Mouse (Mus musculus): ENCODE data around the gene Tmem167b. TPM values are rescaled to one million over a fixed set of nuclear protein-coding genes. Genes with fewer than 3 reads are reported as not detected.

Gene Tmem167b
- polyA plus RNA-seq (2017; shearing (Covaris generic)), result 47.4 TPM

GRCm38 (mm10) chr3:108562133-108562730, at the start of gene Tmem167b:
TSS of gene Tmem167b (minus strand) at chr3:108562466.

GRCm38 (mm10) chr3:108590786-108591529, 28.7 kb upstream of the Tmem167b start, which contains the start of gene Wdr47:
TSS of gene Wdr47 (plus strand) at chr3:108591279.

GRCm38 (mm10) chr3:108571443-108572294, 9.4 kb upstream of the Tmem167b start, which contains the start of gene Taf13:
TSS of gene Taf13 (plus strand) at chr3:108571698.

GRCm38 (mm10) chr3:108536517-108537260, 25.6 kb downstream of the Tmem167b start, which contains the start of gene 5330417C22Rik:
TSS of gene 5330417C22Rik (minus strand) at chr3:108536536.

GRCm38 (mm10) chr3:108533951-108534350, 28.3 kb downstream of the Tmem167b start, which contains the start of gene 1700013F07Rik:
TSS of gene 1700013F07Rik (plus strand) at chr3:108534150.

Other genes starting within 250 kb of the Tmem167b start
- gene Mybphl, start 197.6 kb downstream of the Tmem167b start, polyA plus RNA-seq (2017; shearing (Covaris generic)), result not detected
- 1.9 TPM for gene Psrc1, start 178.6 kb downstream of the Tmem167b start, polyA plus RNA-seq (2017; shearing (Covaris generic))
- gene Celsr2, start 146.9 kb downstream of the Tmem167b start, polyA plus RNA-seq (2017; shearing (Covaris generic)), result 0.72 TPM
- gene Sars, start 117.3 kb downstream of the Tmem167b start, polyA plus RNA-seq (2017; shearing (Covaris generic)), result 126 TPM
- gene 1700013F07Rik, start 28.3 kb downstream of the Tmem167b start, polyA plus RNA-seq (2017; shearing (Covaris generic)), result not detected
- gene 5330417C22Rik, start 25.9 kb downstream of the Tmem167b start, polyA plus RNA-seq (2017; shearing (Covaris generic)), result 0.87 TPM
- gene Taf13, start 9.2 kb upstream of the Tmem167b start, polyA plus RNA-seq (2017; shearing (Covaris generic)), result 37.7 TPM
- gene Wdr47, start 28.8 kb upstream of the Tmem167b start, polyA plus RNA-seq (2017; shearing (Covaris generic)), result 15.1 TPM
- 37.3 TPM for gene Clcc1, start 91.4 kb upstream of the Tmem167b start, polyA plus RNA-seq (2017; shearing (Covaris generic))
- gene Gpsm2, start 159.8 kb upstream of the Tmem167b start, polyA plus RNA-seq (2017; shearing (Covaris generic)), result 10.5 TPM
- gene Aknad1, start 177.2 kb upstream of the Tmem167b start, polyA plus RNA-seq (2017; shearing (Covaris generic)), result not detected

All from effector memory CD4-positive, alpha-beta T cell, adult 7 months (primary cell).